Mouse (Mus musculus): ENCODE results near the gene Flnc. TPM values are rescaled to one million over a fixed set of nuclear protein-coding genes. Genes with fewer than 3 reads are reported as not detected.

The Flnc gene
- polyA plus RNA-seq, 1 experiment from 2014 or later: 94.6 TPM

GRCm38 (mm10) chr6:29430681-29431420 lies 2.2 kb upstream of the Flnc start:
- TF ChIP-seq CTCF (IDR thresholded peaks at IDR 0.05): no peak
- H3K27me3 ChIP-seq: no peaks in the 10 kb centered on the region
- POLR2A ChIA-PET: interaction anchor here (1.3 kb wide), 1 partner anchor 8 kb away, joined by 3 read pairs; no protein-coding TSS in a partner anchor
- ATAC-seq: no peak
- in situ Hi-C loops (cut with MboI; ENCODE audit: low pct_unique_long_range_greater_than_20kb): no loop called here
- DNase-seq (ENCODE audit: low read depth, low spot score): no peak
- CTCF ChIA-PET: interaction anchor here (1.1 to 1.2 kb wide), 3 partner anchors 11 to 20 kb away, joined by 3 to 4 read pairs (median 3); no protein-coding TSS in a partner anchor

GRCm38 (mm10) chr6:29431473-29431872 lies 1.6 kb upstream of the Flnc start:
- POLR2A ChIA-PET: interaction anchor here (1.3 kb wide), 1 partner anchor 9 kb away, joined by 3 read pairs; no protein-coding TSS in a partner anchor
- no peak for TF ChIP-seq CTCF (IDR thresholded peaks at IDR 0.05)
- DNase-seq (ENCODE audit: low read depth, low spot score) (no peak), ATAC-seq (no peak)
- H3K27me3 ChIP-seq: no peaks in the 10 kb centered on the region
- in situ Hi-C loops (cut with MboI; ENCODE audit: low pct_unique_long_range_greater_than_20kb): no loop called here
- CTCF ChIA-PET: interaction anchor here (1.2 kb wide), 1 partner anchor 17 kb away, joined by 3 read pairs; no protein-coding TSS in a partner anchor

- POLR2A ChIA-PET: interaction anchor here (0.6 to 1.6 kb wide), 3 partner anchors 9 to 188 kb away, joined by 3 to 6 read pairs (median 3); no protein-coding TSS in a partner anchor
- in situ Hi-C loops (cut with MboI; ENCODE audit: low pct_unique_long_range_greater_than_20kb): no loop called here
- no peak for DNase-seq (ENCODE audit: low read depth, low spot score)
- H3K27me3 ChIP-seq: no peaks in the 10 kb centered on the region
- no peak for TF ChIP-seq CTCF (IDR thresholded peaks at IDR 0.05)
- ATAC-seq: no peak
- CTCF ChIA-PET: interaction anchor here (1.2 kb wide), 1 partner anchor 18 kb away, joined by 3 read pairs; no protein-coding TSS in a partner anchor
Measured at GRCm38 (mm10) chr6:29432156-29432555, 900 bp upstream of the Flnc start.

- in situ Hi-C loops (cut with MboI; ENCODE audit: low pct_unique_long_range_greater_than_20kb): no loop called here
- POLR2A ChIA-PET: interaction anchor here (0.6 to 1.6 kb wide), 2 partner anchors 10 to 188 kb away, joined by 3 to 6 read pairs; no protein-coding TSS in a partner anchor
- ATAC-seq (no peak), DNase-seq (ENCODE audit: low read depth, low spot score) (no peak)
- no peaks in the 10 kb centered on the region for H3K27me3 ChIP-seq
- CTCF ChIA-PET: no interaction called here
- TF ChIP-seq CTCF (IDR thresholded peaks at IDR 0.05): no peak
Measured at GRCm38 (mm10) chr6:29432676-29433037, 399 bp upstream of the Flnc start.

GRCm38 (mm10) chr6:29433804-29434795 lies 1.0 kb downstream of the Flnc start:
- no peaks in the 10 kb centered on the region for H3K27me3 ChIP-seq
- POLR2A ChIA-PET: interaction anchor here (0.6 to 2.1 kb wide), 7 partner anchors 12 to 174 kb away, joined by 3 to 17 read pairs (median 4); partner anchors contain the start of gene Ccdc136
- ATAC-seq: no peak
- CTCF ChIA-PET: no interaction called here
- DNase-seq (ENCODE audit: low read depth, low spot score): no peak
- in situ Hi-C loops (cut with MboI; ENCODE audit: low pct_unique_long_range_greater_than_20kb): no loop called here
- no peak for TF ChIP-seq CTCF (IDR thresholded peaks at IDR 0.05)

- in situ Hi-C loops (cut with MboI; ENCODE audit: low pct_unique_long_range_greater_than_20kb): no loop called here
- TF ChIP-seq CTCF (IDR thresholded peaks at IDR 0.05): no peak
- H3K27me3 ChIP-seq: no peaks in the 10 kb centered on the region
- DNase-seq (ENCODE audit: low read depth, low spot score): no peak
- no peak for ATAC-seq
- ChIA-PET POLR2A (interaction anchor here (0.7 to 2.1 kb wide), 3 partner anchors 13 to 173 kb away, joined by 3 to 17 read pairs (median 5); partner anchors contain the start of gene Ccdc136), CTCF (interaction anchor here (0.5 kb wide), 1 partner anchor 226 kb away, joined by 3 read pairs; no protein-coding TSS in a partner anchor)
Measured at GRCm38 (mm10) chr6:29434911-29435691, 2.0 kb downstream of the Flnc start.

GRCm38 (mm10) chr6:29435940-29436451 lies 2.9 kb downstream of the Flnc start:
- no peak for TF ChIP-seq CTCF (IDR thresholded peaks at IDR 0.05)
- ATAC-seq: peak; percentile 7
- POLR2A ChIA-PET: interaction anchor here (0.6 to 2.1 kb wide), 3 partner anchors 33 to 225 kb away, joined by 3 to 17 read pairs (median 4); partner anchors contain the start of gene Ccdc136
- CTCF ChIA-PET: interaction anchor here (0.7 kb wide), 1 partner anchor 8 kb away, joined by 3 read pairs; no protein-coding TSS in a partner anchor
- H3K27me3 ChIP-seq: no peaks in the 10 kb centered on the region
- no peak for DNase-seq (ENCODE audit: low read depth, low spot score)
- in situ Hi-C loops (cut with MboI; ENCODE audit: low pct_unique_long_range_greater_than_20kb): no loop called here

GRCm38 (mm10) chr6:29436461-29436934 lies 3.4 kb downstream of the Flnc start:
- TF ChIP-seq CTCF (IDR thresholded peaks at IDR 0.05): no peak
- no peaks in the 10 kb centered on the region for H3K27me3 ChIP-seq
- DNase-seq (ENCODE audit: low read depth, low spot score): peak; percentile 90
- ChIA-PET CTCF (interaction anchor here (1.4 to 1.6 kb wide), 2 partner anchors 18 to 27 kb away, joined by 3 read pairs; no protein-coding TSS in a partner anchor), POLR2A (interaction anchor here (0.6 to 0.7 kb wide), 2 partner anchors 32 to 225 kb away, joined by 3 to 4 read pairs; no protein-coding TSS in a partner anchor)
- ATAC-seq: peak; percentile 61
- in situ Hi-C loops (cut with MboI; ENCODE audit: low pct_unique_long_range_greater_than_20kb): no loop called here

- in situ Hi-C loops (cut with MboI; ENCODE audit: low pct_unique_long_range_greater_than_20kb): no loop called here
- ATAC-seq (no peak), DNase-seq (ENCODE audit: low read depth, low spot score) (no peak)
- CTCF ChIA-PET: interaction anchor here (1.2 kb wide), 2 partner anchors 10 to 13 kb away, joined by 3 read pairs; no protein-coding TSS in a partner anchor
- no peaks in the 10 kb centered on the region for H3K27me3 ChIP-seq
- POLR2A ChIA-PET: no interaction called here
- TF ChIP-seq CTCF (IDR thresholded peaks at IDR 0.05): no peak
Measured at GRCm38 (mm10) chr6:29439251-29439650, 6.2 kb downstream of the Flnc start.

All from Patski (cell line).